Mouse (Mus musculus) central nervous system, embryonic 18 days (tissue): Measurements from ENCODE around the gene E2f3. TPM values are rescaled to one million over a fixed set of nuclear protein-coding genes. Genes with fewer than 3 reads are reported as not detected.

ENCODE experiments used
- polyA plus RNA-seq: library from polyadenylated mRNA; depleted of rRNA; stranded (reverse); fragments of >200 nt; gene quantifications from 2 replicates; pipeline ENCODE4 v1.2.3, GENCODE M21; 2012; rRNA removed

The E2f3 gene
- polyA plus RNA-seq, result 12.5 and 13.5 TPM in 2 replicates

DNA sequence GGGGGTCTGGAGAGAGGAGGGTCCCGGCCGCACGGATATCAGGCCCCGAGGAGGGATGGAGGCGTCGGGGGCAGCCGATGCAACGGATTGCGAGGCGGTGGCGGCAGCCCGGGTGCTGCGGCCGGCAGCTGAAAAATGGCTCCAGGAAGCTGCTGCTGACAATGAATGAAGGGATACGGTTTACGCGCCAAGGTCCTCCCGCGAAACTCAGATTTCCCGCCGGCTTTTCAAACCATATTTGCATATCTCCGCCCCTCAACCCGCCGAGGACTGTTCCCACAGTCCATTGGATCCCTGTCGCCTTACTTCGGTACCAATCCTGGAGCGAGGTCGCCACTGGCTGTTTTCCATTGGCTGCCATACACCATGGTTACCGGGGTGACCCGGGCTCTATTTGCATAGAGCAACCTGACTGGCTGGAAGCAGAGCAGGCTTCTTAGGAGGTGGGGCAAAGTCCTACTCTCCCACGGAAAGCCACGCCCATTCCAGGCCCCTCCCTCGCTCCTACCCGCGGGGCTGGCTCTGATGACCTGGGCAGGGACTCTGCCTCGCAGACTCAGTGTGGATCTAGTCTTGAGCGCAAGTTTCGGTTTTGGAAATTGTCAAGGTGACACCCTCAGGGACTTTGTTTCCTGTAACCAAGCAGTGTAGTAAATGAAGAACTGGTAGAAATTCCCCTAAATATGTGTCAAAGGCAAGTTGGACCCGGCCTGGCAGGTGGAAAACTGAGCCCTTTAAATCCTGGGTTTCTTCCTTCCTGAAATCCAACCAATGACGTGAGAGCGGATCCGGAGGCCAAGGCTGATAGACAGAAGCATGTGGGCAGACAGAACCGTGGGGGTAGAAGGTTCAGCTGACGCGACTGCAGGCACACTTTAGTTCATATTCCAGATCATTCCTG, at the start of gene E2f3:
Gene E2f3, minus strand, starts transcription at position 209 of the 901 bp plus-strand sequence.

Other genes starting within 250 kb of the E2f3 start
- gene Cdkal1, start 130.4 kb downstream of the E2f3 start, polyA plus RNA-seq, result 6.9 and 7.7 TPM in 2 replicates
- gene Mboat1, start 150.4 kb upstream of the E2f3 start, polyA plus RNA-seq, result 2.9 and 3.0 TPM in 2 replicates